Mouse (Mus musculus): ENCODE results near the gene Abhd12b.

- no peak for TF ChIP-seq MAFK (IDR thresholded peaks at IDR 0.05; ENCODE audit: insufficient read depth, low read depth, low read length)
- no peak for TF ChIP-seq HCFC1 (IDR thresholded peaks at IDR 0.05; ENCODE audit: borderline replicate concordance, insufficient read depth, low read length)
Measured at GRCm38 (mm10) chr12:70140542-70140941, 13.4 kb upstream of the Abhd12b start.

Measured in ES-E14 (cell line).